Mouse (Mus musculus): ENCODE measurements around the gene Phb.

Gene Phb

DNA sequence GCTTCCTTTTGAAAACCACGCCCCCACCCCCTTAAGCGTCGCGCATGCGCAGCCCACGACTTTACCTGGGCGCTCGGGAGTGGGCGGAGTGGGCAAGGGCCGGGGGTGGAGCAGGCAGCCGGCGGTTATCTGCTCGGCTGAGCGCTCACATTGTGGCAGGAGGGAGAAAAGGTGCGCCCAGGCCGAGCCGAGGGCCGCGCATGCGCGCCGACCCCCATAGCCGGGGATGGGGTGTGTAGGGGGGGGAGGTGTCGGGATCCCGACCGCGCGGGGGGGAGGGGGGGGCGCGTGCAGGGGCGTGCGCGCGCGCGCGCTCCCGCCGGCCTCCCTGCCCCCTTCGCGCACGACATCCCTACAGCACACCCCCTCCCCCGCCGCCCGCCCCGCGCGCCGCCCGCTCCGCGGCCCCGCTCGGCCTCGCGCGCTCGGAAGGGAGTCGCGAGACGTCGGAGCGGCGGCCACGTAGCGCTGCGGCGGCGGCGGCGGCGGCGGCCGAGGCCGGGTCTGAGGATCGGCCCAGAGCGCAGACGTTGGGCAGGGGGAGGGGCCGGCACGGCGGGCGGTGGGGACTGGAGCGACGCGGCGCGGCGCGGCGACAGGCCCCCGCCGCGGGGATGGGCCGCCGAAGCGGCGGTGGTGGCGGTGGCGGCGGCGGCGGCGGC is 45.9 kb downstream of the Phb start, which contains the start of gene Zfp652:
TSS of gene Zfp652 (plus strand) at position 111 of the 662 bp plus-strand sequence.
- DNase-seq (ENCODE audit: low spot score), result peak; percentile 89

GRCm38 (mm10) chr11:95713225-95713810 is 46.6 kb downstream of the Phb start:
- peak; percentile 55 for DNase-seq (ENCODE audit: low spot score)

- DNase-seq (ENCODE audit: low spot score), result peak; percentile 33
These were observed 47.1 kb downstream of the Phb start for GRCm38 (mm10) chr11:95713811-95714241.

DNA sequence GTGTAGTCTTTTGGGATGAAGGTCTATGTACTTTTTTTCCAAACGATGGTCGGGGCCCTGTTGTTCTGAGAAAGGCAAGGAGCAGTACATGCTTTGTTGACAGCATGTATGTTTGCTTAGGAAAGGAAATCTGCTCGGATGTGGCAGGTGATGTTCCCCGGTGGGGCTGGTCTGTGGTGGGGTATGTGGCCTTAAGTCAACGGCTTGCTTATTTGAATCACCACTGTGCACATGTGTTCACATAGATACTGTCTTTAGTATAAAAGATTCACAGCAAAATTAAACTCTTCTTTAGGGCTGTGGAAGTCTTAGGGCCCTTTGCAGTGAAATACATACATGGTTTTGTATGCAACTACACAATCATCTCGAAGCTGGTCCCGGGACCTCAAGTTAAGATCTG is 47.7 kb downstream of the Phb start:
- no peak for DNase-seq (ENCODE audit: low spot score)

GRCm38 (mm10) chr11:95716136-95716535 is 49.4 kb downstream of the Phb start:
- DNase-seq (ENCODE audit: low spot score), result no peak

DNA sequence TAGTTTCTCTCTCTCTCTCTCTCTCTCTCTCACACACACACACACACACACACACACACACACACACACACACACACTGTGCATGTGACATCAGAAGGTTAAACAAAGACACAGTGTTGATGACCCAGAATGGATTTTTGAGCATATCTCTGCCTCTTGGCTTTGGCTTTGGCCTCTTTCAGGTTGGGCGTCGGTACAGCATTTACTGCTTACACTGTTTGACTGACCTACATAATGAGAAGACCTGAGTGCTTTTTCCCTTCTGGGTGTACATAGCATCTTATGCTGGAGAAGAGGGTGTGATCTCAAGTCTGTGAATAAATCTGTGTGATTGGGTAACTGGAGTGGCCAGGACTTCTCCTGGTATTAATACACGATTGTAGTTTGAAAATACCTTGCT is 52.6 kb downstream of the Phb start:
- no peak for DNase-seq (ENCODE audit: low spot score)

GRCm38 (mm10) chr11:95723287-95723686 is 56.5 kb downstream of the Phb start, which contains the start of gene B130006D01Rik:
Gene B130006D01Rik (plus strand): TSS chr11:95723587.
- no peak for DNase-seq (ENCODE audit: low spot score)

DNA sequence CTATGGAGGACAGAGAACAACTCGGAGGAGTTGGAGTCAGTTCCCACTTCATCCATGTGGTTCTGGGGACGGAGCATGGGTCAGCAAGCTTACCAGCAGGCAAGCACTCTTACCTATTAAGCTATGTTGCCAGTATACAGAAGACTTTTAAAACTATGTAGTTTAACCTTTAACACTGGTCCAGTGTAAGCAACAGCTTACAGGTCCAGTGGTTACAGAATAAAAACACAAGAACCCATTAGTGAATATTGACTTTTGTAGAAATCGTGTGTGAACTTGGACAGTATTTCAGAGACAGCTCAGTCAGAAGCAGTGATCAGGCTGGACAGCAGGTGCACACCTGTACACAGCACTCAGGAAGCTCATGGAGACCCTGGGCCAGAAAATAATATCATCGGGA is 57.7 kb downstream of the Phb start:
- no peak for DNase-seq (ENCODE audit: low spot score)

- DNase-seq (ENCODE audit: low spot score), result no peak
These were observed 59.4 kb downstream of the Phb start for GRCm38 (mm10) chr11:95726156-95726555.

- DNase-seq (ENCODE audit: low spot score), result no peak
These were observed 61.2 kb downstream of the Phb start for GRCm38 (mm10) chr11:95727947-95728346.

DNA sequence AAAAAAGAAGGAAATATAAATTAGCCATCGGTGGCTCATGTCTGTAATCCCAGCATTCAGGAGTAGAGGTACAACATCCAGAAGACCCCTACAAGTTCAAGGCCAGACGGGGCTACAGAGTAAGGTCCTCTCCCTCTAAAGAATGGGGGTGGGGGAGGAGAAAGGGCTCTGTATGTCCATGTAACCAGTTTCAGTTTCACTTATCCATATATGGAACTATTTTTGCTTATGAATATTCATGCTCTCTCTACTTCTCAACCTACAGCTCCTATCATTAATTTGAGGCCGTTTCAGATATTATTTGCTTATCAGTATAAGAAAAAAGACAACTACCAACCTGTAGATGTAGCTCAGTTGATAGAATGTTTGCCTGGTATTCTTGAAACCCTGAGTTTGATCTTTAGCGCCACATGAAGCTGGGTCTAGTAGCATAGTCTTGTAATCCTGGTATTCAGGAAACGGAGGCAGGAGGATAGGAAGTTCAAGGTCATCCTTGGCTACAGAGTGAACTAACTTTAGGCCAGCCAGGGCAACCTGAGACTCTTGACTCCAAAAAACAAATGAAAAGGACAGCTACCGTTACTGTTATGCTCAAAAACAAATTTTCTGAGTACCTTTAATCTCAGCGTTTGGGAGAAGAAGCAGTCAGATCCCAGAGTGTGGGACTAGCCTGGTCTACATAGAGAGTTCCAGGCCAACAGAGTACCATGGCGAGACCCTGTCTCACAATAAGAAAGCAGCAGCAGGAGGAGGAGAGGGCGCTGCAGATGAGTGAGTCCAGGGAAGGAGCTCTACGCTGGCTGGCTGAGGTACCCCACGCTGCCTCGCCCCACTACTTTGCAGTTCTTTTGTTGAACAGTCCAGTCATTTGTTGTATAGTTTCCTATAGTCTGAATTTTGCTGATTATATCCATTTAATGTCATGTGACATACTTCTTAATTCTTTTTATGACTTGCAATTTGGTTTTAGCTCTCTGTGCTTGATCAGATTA is 62.5 kb downstream of the Phb start:
- no peak for DNase-seq (ENCODE audit: low spot score)
